Mouse (Mus musculus) naive thymus-derived CD4-positive, alpha-beta T cell, adult 2 months (primary cell): ENCODE measurements around the gene Zfp663.

Source experiments
- DNase-seq: peaks from one replicate; pipeline ENCODE4 v3.0.0-alpha.2; 2011; ENCODE audit warnings: low read depth

Gene Zfp663

GRCm38 (mm10) chr2:165368496-165368895 lies at the start of gene Zfp663:
Gene Zfp663 (minus strand): TSS chr2:165368729.
- no peak for DNase-seq

DNA sequence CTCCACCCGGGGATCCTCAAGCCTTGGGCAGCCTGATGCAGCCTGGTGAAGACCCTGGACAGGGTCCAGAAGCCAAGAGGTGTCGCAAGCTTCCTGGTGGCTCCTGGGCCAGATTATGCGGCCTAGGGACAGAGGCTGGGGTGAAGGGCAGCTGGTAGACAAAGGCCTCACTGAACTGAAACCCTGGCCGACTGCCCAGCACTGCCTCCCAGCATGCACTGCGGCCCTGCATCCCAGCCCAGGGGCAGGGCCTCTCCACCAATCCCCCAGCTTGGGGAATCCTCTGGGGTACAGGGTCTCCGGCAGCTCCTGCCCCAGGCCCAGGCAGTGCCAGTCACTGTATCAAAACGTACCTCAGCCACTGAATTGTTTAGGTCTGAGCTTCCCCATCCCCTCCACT lies 48.8 kb upstream of the Zfp663 start:
- no peak for DNase-seq

GRCm38 (mm10) chr2:165415795-165416194 lies 47.3 kb upstream of the Zfp663 start:
- no peak for DNase-seq

DNA sequence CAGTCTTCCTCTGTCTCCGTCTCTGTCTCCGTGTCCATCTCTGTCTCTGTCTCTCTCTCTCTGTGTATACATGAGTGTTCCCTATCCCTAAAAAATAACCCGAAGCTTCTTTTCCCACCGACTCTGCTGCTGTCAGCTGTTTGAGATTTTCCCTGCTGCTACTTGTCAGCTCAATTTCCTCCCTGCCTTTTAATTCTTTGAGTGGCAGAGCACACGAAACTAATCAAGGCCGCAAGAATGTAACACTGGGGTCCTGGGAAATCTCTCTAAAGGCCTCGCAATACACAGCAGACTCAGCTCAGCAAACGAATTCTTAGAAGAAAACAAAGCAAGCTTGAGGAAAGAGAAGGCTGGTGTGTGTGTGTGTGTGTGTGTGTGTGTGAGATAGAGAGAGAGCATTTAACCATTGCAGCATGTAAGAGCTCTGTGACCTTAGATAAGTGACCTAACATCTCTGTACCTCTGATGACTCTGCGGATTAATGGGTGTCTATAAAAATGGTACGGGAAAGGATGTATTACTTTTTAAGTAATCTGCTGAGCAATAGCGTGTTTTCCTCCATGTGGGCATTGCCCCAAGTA lies 46.7 kb upstream of the Zfp663 start:
- DNase-seq = no peak

DNA sequence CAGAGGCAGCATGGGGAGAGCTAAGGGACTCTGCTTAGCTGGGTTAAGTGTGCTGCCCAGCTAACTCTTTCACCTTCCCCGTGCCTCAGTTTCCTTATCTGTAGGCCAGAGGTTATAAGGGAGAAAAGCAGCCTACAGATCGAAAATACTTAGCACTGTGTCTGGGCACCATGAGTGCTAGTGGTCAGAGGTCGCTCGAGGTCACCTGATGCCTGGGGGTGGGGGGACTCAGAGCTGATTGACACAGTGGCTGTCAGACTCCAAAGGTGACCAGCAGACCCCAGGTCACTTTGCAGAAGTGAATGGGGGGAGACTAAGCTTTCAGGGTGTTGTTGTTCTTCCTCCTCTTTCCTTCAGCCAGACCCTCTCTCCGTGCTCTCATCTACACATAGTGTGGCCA lies 45.8 kb upstream of the Zfp663 start:
- no peak for DNase-seq

- no peak for DNase-seq
Observed at GRCm38 (mm10) chr2:165413884-165414283, 45.4 kb upstream of the Zfp663 start.

- peak; percentile 70 for DNase-seq
Observed at GRCm38 (mm10) chr2:165407700-165408301, 39.3 kb upstream of the Zfp663 start.

- DNase-seq = no peak
Observed at GRCm38 (mm10) chr2:165405351-165405750, 36.8 kb upstream of the Zfp663 start.

DNA sequence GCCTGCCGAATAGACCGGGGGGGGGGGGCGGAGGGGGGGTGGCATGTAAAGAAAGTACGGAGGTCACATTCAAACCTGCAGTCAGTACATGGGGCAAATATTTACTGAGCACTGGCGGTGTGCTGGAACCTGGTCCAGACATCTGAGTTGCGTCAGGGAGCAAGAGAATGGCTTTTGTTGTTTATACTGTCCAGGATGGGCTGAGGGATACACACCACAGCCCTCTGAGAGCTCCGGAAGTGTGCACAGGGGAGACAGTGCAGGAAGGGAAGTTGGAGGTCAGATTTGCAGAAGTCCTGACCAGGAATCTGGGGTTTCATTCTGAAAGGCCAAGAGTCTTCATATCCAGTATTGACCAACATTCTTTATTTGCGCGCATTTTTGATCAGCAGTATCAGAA lies 36.4 kb upstream of the Zfp663 start:
- DNase-seq = no peak

GRCm38 (mm10) chr2:165398164-165398785 lies 29.7 kb upstream of the Zfp663 start:
- DNase-seq = no peak

- DNase-seq = no peak
Observed at GRCm38 (mm10) chr2:165397502-165398163, 29.1 kb upstream of the Zfp663 start.

DNA sequence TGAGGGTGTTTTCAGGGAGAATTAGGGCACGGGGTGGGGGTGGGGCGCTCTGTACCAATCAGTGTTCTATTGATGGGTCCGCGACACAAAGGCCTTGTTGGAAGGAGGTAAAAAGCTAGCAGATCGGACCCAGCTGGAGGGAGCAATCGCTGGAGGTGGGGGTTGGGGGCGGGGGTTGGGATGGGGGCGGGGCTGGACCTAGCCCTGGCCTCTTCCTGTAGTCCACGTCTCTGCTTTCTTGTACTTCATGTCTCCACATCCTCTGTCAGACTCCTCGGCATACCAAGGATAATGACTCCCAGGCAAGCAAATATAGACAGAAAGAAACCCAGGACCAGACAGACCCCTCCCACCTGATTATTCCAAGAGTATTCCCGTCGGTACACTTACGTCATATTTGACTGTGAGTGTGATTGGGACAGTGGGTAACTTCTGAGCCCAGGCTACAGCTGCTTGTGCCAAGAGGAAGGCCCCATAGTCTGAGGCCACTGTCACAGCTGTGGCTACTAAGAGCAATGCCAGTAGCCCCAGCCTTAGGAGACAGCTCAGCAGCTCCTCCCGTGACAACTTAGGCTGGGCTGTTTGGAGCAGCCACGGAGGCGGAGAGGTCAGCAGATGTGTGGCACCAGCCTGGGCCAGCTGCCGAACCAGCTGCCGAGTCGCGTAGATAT lies 28.4 kb upstream of the Zfp663 start:
- DNase-seq = no peak

DNA sequence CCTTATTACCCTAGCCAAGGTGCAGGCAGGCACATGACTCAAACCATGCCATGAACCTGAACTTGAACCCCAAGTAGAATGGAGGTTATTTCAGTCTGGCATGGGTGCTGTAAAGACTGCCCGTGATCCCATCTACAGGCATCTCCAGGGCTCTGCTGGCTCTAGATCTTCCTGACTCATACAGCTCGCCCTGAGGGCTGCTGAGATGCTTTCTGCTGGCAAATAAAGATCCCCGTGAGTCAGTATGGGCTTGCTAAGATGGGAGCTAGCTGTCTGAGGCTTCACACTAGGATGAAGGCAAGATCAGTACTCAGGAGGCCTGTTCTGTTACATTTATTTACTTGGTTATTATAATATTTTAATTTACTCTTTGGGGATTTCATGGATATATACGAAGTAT lies 23.6 kb upstream of the Zfp663 start:
- DNase-seq = no peak

GRCm38 (mm10) chr2:165391561-165391960 lies 23.0 kb upstream of the Zfp663 start:
- peak; percentile 63 for DNase-seq

DNA sequence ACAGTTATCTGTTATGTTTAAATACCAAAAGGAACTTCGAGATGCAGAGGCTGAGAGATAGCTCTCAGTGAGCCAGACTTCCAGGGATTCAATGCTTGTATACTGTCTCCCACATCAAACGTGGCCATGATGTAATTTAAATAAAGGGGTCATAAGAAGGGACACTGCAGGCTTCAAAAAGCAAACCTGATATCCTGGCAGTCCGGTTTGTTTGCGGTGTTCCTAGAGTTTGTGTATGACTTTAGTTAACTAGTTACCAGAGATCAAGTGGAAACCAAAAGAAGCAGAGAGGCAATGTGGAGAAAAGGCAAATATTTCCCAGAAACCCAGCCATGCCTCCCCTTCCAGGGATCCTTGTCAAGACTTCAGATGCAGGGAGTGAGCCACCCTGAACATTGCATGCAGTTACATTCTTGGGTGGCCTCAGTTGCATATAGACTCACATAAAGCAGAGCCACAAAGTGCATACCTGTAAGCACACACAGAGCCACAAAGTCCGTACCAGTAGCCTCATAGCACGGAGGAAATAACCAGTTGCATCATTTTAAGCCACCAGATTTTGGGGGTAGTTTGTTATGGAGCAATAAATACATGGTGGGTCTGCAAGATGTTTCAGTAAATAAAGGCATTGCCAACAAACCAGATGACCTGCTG lies 20.9 kb upstream of the Zfp663 start:
- DNase-seq = no peak

DNA sequence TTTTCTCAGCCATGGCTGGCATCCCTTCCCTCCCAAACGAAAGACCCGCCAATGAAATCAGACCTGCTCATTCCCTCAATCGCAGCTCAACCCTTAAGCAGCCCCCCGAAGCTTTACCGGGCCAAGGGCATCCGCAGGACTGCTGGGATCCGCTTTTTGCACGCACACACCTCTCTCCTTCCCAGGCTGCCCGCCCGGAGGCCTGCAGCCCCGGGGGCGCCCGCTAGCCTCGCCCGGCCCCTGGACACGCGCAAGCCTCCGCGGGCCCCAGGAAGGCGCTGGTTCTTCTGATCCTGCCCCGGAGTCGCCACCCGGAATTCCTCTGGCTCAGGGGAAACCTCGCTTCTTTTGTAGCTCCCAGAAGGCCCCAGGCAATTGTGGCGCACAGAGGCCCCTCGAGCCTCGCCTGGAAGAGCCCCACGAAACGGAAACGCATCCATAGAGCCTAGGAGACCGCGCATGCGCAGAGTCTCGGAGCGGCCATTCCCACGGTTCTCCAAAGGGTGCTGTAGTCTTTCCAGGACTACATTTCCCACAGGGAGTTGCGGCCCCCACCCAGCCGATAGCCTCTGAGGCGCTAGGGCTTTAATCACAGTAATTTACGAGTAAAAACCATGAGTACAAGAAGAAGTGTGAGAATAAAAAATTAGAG lies 19.4 kb upstream of the Zfp663 start, which contains the start of gene Zfp334:
Gene Zfp334 (minus strand): TSS at position 416 of the 652 bp plus-strand sequence.
- DNase-seq = no peak

GRCm38 (mm10) chr2:165387370-165387769 lies 18.8 kb upstream of the Zfp663 start:
- DNase-seq = no peak

- no peak for DNase-seq
Observed at GRCm38 (mm10) chr2:165380050-165380449, 11.5 kb upstream of the Zfp663 start.

- no peak for DNase-seq
Observed at GRCm38 (mm10) chr2:165376001-165376400, 7.5 kb upstream of the Zfp663 start.

GRCm38 (mm10) chr2:165375478-165375877 lies 6.9 kb upstream of the Zfp663 start:
- no peak for DNase-seq

DNA sequence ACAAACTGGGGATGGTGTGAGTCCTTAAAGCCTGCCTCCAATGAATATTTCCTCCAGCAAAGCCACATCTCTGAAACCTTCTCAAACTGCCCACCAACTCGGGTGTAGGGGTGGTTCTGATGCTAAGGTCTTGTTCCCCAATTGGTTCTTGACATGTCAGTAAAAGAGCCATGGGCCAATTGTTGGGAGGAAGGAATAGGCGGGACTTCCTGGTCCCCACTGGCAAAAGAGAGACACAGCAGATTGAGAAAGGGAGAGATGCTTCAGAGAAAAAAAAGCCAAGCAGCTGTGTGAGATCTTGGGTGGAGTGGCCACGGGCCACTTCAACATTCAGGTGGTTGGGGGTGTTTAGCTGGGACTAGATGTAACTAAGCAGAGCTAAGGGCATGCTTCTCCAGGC lies 2.5 kb upstream of the Zfp663 start:
- DNase-seq = no peak
